Mouse (Mus musculus) embryonic facial prominence, embryonic 12.5 days (tissue): Measurements from ENCODE around the gene Il24. TPM values are rescaled to one million over a fixed set of nuclear protein-coding genes. Genes with fewer than 3 reads are reported as not detected.

Experiments used
- ATAC-seq: fragments of 200-750 bp; cut with Nextera tagmentation; 2 replicates; pipeline ENCODE4 v1.8.0; 2017; ENCODE audit not compliant: insufficient number of reproducible peaks, insufficient read depth, low FRiP score, low TSS enrichment
- H3K27ac ChIP-seq: fragments of 300-500 bp; sonication (generic); 2 replicates; pipeline ENCODE4 v1.5.1; 2016; ENCODE audit warnings: mild to moderate bottlenecking
- H3K27me3 ChIP-seq: fragments of 300-500 bp; sonication (generic); 2 replicates; pipeline ENCODE4 v1.6.1; 2016; ENCODE audit warnings: mild to moderate bottlenecking, moderate library complexity
- H3K36me3 ChIP-seq: fragments of 300-500 bp; sonication (generic); 2 replicates; pipeline ENCODE4 v1.6.1; 2016; ENCODE audit warnings: mild to moderate bottlenecking
- H3K4me1 ChIP-seq: fragments of 300-500 bp; sonication (generic); 2 replicates; pipeline ENCODE4 v1.6.1; 2016
- H3K4me2 ChIP-seq: fragments of 300-500 bp; sonication (generic); replicated peaks from 2 replicates; pipeline ENCODE4 v1.6.1; 2016; ENCODE audit warnings: mild to moderate bottlenecking, moderate library complexity
- H3K4me3 ChIP-seq: fragments of 300-500 bp; sonication (generic); 2 replicates; pipeline ENCODE4 v1.5.1; 2016; ENCODE audit warnings: mild to moderate bottlenecking
- H3K9ac ChIP-seq: fragments of 300-500 bp; sonication (generic); 2 replicates; pipeline ENCODE4 v1.6.1; 2016; ENCODE audit warnings: mild to moderate bottlenecking, moderate library complexity
- H3K9me3 ChIP-seq: fragments of 300-500 bp; sonication (generic); 2 replicates; pipeline ENCODE4 v1.6.1; 2016; ENCODE audit warnings: mild to moderate bottlenecking, moderate library complexity
- WGBS: fragments of 180-500 bp; shearing (Covaris S2); methylation state at CpG from one replicate; pipeline ENCODE4 v1.1.7; 2016; 5-methylcytosine and 5-hydroxymethylcytosine counted together
- polyA plus RNA-seq: library from polyadenylated mRNA; unstranded; fragments of >200 nt; fragmentation: Nextera tagmentation; extraction: Ambion mirVana; gene quantifications from 2 replicates; pipeline ENCODE4 v1.2.1, GENCODE M21; 2016

The Il24 gene
- polyA plus RNA-seq, result not detected in 2 replicates

GRCm38 (mm10) chr1:130887354-130887753, at the start of gene Il24:
Gene Il24 (minus strand): TSS chr1:130887454.
- no peak for ATAC-seq
- Histone ChIP-seq H3K4me2 (no peak within 1 kb of the TSS), H3K36me3 (no peaks in the 10 kb centered on the region), H3K4me3 (no peak within 1 kb of the TSS), H3K9ac (no peak within 1 kb of the TSS), H3K27me3 (no peaks in the 10 kb centered on the region), H3K27ac (no peak within 1 kb of the TSS), H3K9me3 (no peaks in the 10 kb centered on the region), H3K4me1 (no peaks in the 10 kb centered on the region)

- H3K4me2 ChIP-seq, result no peak overlapping the region
- H3K9ac ChIP-seq, result no peak overlapping the region
- no peak overlapping the region for H3K27ac ChIP-seq
- H3K36me3 ChIP-seq, result no peaks in the 10 kb centered on the region
- peaks cover 9% of the 10 kb centered on the region; the same call in 1 of the 2 replicates for H3K4me1 ChIP-seq
- no peak overlapping the region for H3K4me3 ChIP-seq
- WGBS, result 17% methylated on average over 6 of the region's 6 CpGs
- ATAC-seq, result no peak
- no peaks in the 10 kb centered on the region for H3K9me3 ChIP-seq
- no peaks in the 10 kb centered on the region for H3K27me3 ChIP-seq
Measured at GRCm38 (mm10) chr1:130936351-130936750, 49.1 kb upstream of the Il24 start.

DNA sequence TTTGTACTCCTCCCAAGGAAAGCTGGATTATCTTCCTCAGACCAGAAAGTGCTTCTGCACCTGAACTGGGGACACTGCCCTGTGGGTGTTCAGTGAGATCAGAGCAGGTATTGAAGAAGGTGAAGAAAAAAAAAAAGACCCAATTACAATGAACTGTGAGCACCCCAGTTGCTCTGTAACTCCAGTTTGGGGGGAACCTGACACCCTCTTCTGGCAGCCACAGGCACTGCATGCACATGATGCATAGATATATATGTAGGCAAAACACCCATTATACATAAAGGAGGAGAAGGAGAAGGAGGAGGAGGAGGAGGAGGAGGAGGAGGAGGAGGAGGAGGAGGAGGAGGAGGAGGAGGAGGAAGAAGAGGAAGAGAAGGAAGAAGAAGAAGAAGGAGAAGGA, 39.2 kb upstream of the Il24 start:
- H3K27ac ChIP-seq, result no peak overlapping the region
- H3K4me1 ChIP-seq, result no peaks in the 10 kb centered on the region
- no peaks in the 10 kb centered on the region for H3K27me3 ChIP-seq
- no peak for ATAC-seq
- no peak overlapping the region for H3K4me3 ChIP-seq
- no peak overlapping the region for H3K9ac ChIP-seq
- H3K36me3 ChIP-seq, result no peaks in the 10 kb centered on the region
- H3K9me3 ChIP-seq, result no peaks in the 10 kb centered on the region
- no peak overlapping the region for H3K4me2 ChIP-seq

DNA sequence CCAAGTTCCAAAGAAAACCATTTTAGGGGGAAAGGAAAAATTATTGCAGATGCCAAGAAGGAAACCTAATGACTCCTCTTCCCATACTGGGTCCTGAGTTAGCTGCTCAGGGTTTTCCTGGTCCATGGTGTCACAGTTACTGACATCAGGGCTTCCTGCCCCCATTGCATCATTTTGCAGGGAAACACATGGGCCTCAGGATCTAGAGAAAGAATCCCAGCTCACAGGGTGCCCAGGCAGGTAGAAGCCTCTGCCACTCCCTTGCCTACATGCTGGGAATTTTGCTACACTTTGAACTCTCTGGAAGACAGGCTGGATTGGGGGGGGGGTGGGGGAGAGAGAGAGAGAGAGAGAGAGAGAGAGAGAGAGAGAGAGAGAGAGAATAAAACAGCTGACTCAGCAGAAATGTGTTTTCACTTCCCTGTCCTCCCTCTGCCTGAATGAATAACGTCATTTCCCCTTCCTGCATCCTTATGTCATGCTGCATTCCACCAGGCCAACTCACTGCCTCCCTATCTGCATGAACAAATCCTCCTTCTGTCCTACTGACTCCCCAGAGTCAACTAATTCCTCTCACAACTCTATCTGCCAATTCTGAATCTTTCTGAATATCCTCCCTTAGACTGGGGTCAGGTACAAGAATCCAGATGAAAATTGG, 31.2 kb upstream of the Il24 start:
- Histone ChIP-seq H3K36me3 (no peaks in the 10 kb centered on the region), H3K4me1 (no peaks in the 10 kb centered on the region), H3K27me3 (no peaks in the 10 kb centered on the region), H3K9ac (no peak overlapping the region), H3K9me3 (no peaks in the 10 kb centered on the region), H3K27ac (no peak overlapping the region), H3K4me3 (no peak overlapping the region), H3K4me2 (no peak overlapping the region)
- 0% methylated on average over 1 of the region's 1 CpGs for WGBS
- ATAC-seq, result no peak

DNA sequence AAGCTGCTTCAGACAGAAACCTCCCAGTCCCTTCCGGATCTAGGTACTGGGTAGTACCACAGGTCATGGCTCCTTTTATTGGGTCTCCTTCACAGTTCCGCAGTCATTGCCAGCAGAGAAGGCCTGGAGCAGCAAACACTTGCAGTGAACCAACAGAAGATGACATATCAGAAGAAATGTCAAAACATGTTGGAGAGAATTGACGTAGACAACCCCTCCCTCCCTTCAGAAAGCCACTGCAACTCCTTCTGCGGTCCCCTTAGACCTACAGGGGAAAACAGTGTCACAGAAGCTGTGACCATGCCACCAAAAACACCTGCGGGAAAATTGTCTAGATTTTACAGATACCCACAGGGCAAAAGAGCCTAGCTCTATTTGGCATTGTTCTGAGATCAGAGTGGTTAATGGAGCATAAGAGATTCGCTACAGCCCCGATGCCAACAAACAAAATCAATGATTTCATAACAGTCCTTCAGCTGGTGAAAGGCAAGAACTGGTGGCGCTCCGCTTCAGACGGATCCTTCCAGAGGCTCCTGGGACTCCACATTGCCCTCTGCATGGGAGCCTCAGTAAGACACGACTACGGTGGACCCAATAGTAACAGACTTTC, 24.3 kb upstream of the Il24 start, which contains the start of gene Il20:
Gene Il20, minus strand, starts transcription at position 51 of the 610 bp plus-strand sequence.
- Histone ChIP-seq H3K9ac (no peak within 1 kb of the TSS), H3K36me3 (no peaks in the 10 kb centered on the region), H3K27me3 (no peaks in the 10 kb centered on the region), H3K9me3 (no peaks in the 10 kb centered on the region), H3K4me3 (no peak within 1 kb of the TSS), H3K27ac (no peak within 1 kb of the TSS), H3K4me1 (no peaks in the 10 kb centered on the region), H3K4me2 (no peak within 1 kb of the TSS)
- WGBS, result 82% methylated on average over 12 of the region's 12 CpGs
- no peak for ATAC-seq

- no peak overlapping the region for H3K27ac ChIP-seq
- H3K4me1 ChIP-seq, result no peaks in the 10 kb centered on the region
- H3K9me3 ChIP-seq, result no peaks in the 10 kb centered on the region
- no peak overlapping the region for H3K4me3 ChIP-seq
- ATAC-seq, result no peak
- H3K36me3 ChIP-seq, result no peaks in the 10 kb centered on the region
- H3K4me2 ChIP-seq, result no peak overlapping the region
- no peak overlapping the region for H3K9ac ChIP-seq
- no peaks in the 10 kb centered on the region for H3K27me3 ChIP-seq
- WGBS, result 78% methylated on average over 7 of the region's 7 CpGs
Measured at GRCm38 (mm10) chr1:130902505-130902904, 15.3 kb upstream of the Il24 start.

- no peak for ATAC-seq
- H3K4me1 ChIP-seq, result no peaks in the 10 kb centered on the region
- H3K36me3 ChIP-seq, result no peaks in the 10 kb centered on the region
- H3K27ac ChIP-seq, result no peak overlapping the region
- H3K4me2 ChIP-seq, result no peak overlapping the region
- WGBS, result 63% methylated on average over 6 of the region's 6 CpGs
- no peaks in the 10 kb centered on the region for H3K27me3 ChIP-seq
- H3K9ac ChIP-seq, result no peak overlapping the region
- no peak overlapping the region for H3K4me3 ChIP-seq
- H3K9me3 ChIP-seq, result no peaks in the 10 kb centered on the region
Measured at GRCm38 (mm10) chr1:130894468-130894867, 7.2 kb upstream of the Il24 start.

DNA sequence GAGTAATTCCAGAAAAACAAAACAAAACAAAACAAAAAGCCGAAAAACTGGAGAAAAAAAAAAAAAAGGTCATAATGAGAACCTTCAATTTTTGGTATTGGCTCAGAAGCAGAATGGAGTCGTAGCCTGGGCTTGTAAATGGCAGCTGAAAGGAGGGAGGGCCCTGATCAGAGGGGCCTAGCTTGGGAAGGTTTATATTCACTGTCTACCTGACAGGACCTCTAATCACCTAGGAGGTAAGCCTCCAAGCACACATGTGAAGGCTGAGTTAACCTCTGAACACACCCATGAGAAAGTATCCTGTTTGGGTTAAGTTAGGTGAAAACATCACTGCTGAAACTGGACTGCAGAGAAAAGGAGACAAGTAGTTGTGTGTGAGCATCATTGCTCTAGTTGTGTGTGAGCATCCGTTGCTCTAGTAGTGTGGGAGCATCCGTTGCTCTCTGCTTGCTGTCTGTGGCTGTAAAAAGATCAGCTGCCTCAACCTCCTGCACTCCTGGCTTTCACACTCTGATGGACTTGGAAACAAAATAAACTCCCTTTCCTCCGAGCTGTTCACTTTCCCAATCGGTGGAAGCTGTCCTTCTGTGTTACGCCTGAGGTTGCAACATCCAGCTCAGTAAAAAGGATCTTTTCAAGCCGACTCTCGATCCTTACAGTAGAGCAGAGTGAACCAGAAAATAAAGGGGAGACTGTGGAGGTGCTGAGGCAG, 6.2 kb upstream of the Il24 start:
- no peak overlapping the region for H3K4me2 ChIP-seq
- H3K4me1 ChIP-seq, result no peaks in the 10 kb centered on the region
- H3K36me3 ChIP-seq, result no peaks in the 10 kb centered on the region
- no peaks in the 10 kb centered on the region for H3K9me3 ChIP-seq
- no peak for ATAC-seq
- H3K27ac ChIP-seq, result no peak overlapping the region
- no peak overlapping the region for H3K4me3 ChIP-seq
- no peak overlapping the region for H3K9ac ChIP-seq
- H3K27me3 ChIP-seq, result no peaks in the 10 kb centered on the region
- 67% methylated on average over 9 of the region's 9 CpGs for WGBS

DNA sequence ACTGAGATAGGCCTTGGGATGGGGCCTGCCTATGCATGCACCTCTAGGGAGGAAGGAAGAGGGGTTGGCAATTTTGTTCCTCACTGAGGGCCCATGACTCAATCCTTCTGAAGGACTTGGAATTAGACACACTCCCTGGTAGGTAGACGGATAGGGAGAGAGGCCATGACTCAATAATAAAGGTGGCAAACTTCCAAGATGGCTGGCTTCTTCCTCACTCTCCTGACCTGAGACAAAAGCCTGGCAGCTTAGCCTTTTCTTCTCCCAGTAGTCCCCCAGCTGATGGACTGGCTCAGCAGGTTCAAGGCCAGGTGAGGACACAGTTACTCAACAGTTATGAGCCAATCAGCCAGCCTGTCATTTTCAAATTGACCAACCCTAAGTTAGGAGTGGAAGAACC, 5.2 kb upstream of the Il24 start:
- Histone ChIP-seq H3K27me3 (no peaks in the 10 kb centered on the region), H3K9me3 (no peaks in the 10 kb centered on the region), H3K27ac (no peak overlapping the region), H3K4me3 (no peak overlapping the region), H3K36me3 (no peaks in the 10 kb centered on the region), H3K4me1 (no peaks in the 10 kb centered on the region), H3K9ac (no peak overlapping the region), H3K4me2 (no peak overlapping the region)
- WGBS, result 65% methylated on average over 1 of the region's 1 CpGs
- ATAC-seq, result no peak

DNA sequence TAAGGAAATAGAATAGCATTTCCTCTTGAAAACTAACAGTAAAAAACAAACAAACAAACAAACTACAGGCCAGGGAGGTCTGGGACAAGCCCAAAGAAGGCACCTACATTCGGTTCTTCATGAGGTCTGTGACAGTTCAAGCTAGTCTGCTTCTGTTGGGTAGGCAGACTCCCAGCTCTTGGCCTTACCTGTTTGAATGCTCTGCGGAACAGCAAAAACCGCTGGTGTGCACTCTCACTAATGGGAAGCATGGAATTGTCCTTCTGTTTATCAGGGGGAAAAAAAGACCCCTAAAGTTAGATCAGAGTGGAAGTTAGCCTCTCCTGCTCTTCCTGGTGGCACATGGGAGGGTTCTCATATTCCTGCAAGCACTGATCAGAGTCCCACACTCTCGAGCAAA, 4.1 kb downstream of the Il24 start:
- no peak overlapping the region for H3K27ac ChIP-seq
- no peak overlapping the region for H3K4me3 ChIP-seq
- no peaks in the 10 kb centered on the region for H3K9me3 ChIP-seq
- 85% methylated on average over 4 of the region's 4 CpGs for WGBS
- no peaks in the 10 kb centered on the region for H3K36me3 ChIP-seq
- H3K9ac ChIP-seq, result no peak overlapping the region
- ATAC-seq, result no peak
- H3K4me1 ChIP-seq, result no peaks in the 10 kb centered on the region
- peaks cover 22% of the 10 kb centered on the region for H3K27me3 ChIP-seq
- H3K4me2 ChIP-seq, result no peak overlapping the region

DNA sequence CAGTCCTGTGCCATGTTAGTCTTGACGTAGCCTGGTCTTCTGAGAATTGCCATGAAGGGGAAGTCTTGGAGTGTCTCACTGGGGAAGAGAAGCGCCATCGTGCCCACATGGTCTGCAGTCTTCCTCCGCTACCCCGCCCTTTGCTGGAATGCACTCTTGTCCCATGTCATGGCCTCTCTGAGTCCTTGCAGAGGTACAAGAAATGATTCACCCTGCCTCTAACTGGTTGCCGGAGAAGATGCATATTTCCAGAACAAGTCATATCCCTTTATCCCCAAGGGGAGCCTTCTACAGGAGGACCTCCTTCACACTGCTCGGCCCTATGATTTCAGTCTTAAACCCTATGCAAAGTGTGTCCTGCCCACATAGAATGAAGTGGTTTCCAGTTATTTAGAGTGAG, 7.3 kb downstream of the Il24 start:
- Histone ChIP-seq H3K36me3 (no peaks in the 10 kb centered on the region), H3K9me3 (no peaks in the 10 kb centered on the region), H3K9ac (no peak overlapping the region), H3K27me3 (peaks cover 32% of the 10 kb centered on the region), H3K4me3 (no peak overlapping the region), H3K4me1 (no peaks in the 10 kb centered on the region), H3K27ac (no peak overlapping the region), H3K4me2 (no peak overlapping the region)
- WGBS, result 90% methylated on average over 7 of the region's 7 CpGs
- ATAC-seq, result no peak
